Mouse (Mus musculus): ENCODE results near the gene Ubd. TPM values are rescaled to one million over a fixed set of nuclear protein-coding genes. Genes with fewer than 3 reads are reported as not detected.

The Ubd gene
- polyA plus RNA-seq, 1 experiment from 2014 or later, result not detected

GRCm38 (mm10) chr17:37242198-37242597, 48.5 kb downstream of the Ubd start:
- DNase-seq (ENCODE audit: low spot score) (no peak), ATAC-seq (replicated peaks; ENCODE audit: low FRiP score, low TSS enrichment, low read depth) (no peak)
- Histone ChIP-seq H3K4me2 (ENCODE audit: low read length) (no peak overlapping the region), H3K36me3 (ENCODE audit: control insufficient read depth, insufficient read depth, low read length) (no peaks in the 10 kb centered on the region), H3K9me3 (ENCODE audit: control insufficient read depth, low read length) (no peaks in the 10 kb centered on the region), H3K4me3 (ENCODE audit: low read depth, low read length) (no peak overlapping the region), H3K27ac (ENCODE audit: low read depth) (no peak overlapping the region), H3K27me3 (replicated peaks; ENCODE audit: control insufficient read depth, insufficient read depth, low read length) (no peaks in the 10 kb centered on the region), H3K9ac (ENCODE audit: low read length) (no peak overlapping the region), H3K4me1 (replicated peaks; ENCODE audit: control insufficient read depth, insufficient read depth, low read length) (no peaks in the 10 kb centered on the region)
- WGBS, result 16% methylated on average over 3 of the region's 3 CpGs

Other genes starting within 250 kb of the Ubd start
- 120 and 132 TPM in 2 replicates for gene Ppp1r11, start 242.2 kb upstream of the Ubd start, polyA plus RNA-seq (2014; fragmentation: Nextera tagmentation; extraction: Ambion mirVana)
- gene Znrd1, start 235.3 kb upstream of the Ubd start, polyA plus RNA-seq (2014; fragmentation: Nextera tagmentation; extraction: Ambion mirVana), result 88.7 and 91.2 TPM in 2 replicates
- gene Znrd1as, start 235.3 kb upstream of the Ubd start, polyA plus RNA-seq (2014; fragmentation: Nextera tagmentation; extraction: Ambion mirVana), result 4.9 and 6.6 TPM in 2 replicates
- gene 2410137M14Rik, start 212.7 kb upstream of the Ubd start, polyA plus RNA-seq (2014; fragmentation: Nextera tagmentation; extraction: Ambion mirVana), result not detected in 2 replicates
- gene H2-M5, start 204.4 kb upstream of the Ubd start, polyA plus RNA-seq (2014; fragmentation: Nextera tagmentation; extraction: Ambion mirVana), result 0.16 and 0.51 TPM in 2 replicates
- gene Zfp57, start 192.7 kb upstream of the Ubd start, polyA plus RNA-seq (2014; fragmentation: Nextera tagmentation; extraction: Ambion mirVana), result 78.3 and 85.0 TPM in 2 replicates
- gene Mog, start 170.5 kb upstream of the Ubd start, polyA plus RNA-seq (2014; fragmentation: Nextera tagmentation; extraction: Ambion mirVana), result 0.14 and 0.24 TPM in 2 replicates
- 12.6 and 13.7 TPM in 2 replicates for gene Gabbr1, start 147.9 kb upstream of the Ubd start, polyA plus RNA-seq (2014; fragmentation: Nextera tagmentation; extraction: Ambion mirVana)
- 0.07 TPM in 1 of 2 replicates, not detected in the other for gene Olfr90, start 105.4 kb upstream of the Ubd start, polyA plus RNA-seq (2014; fragmentation: Nextera tagmentation; extraction: Ambion mirVana)
- not detected in 2 replicates for gene Olfr91, start 95.6 kb upstream of the Ubd start, polyA plus RNA-seq (2014; fragmentation: Nextera tagmentation; extraction: Ambion mirVana)
- not detected in 2 replicates for gene Olfr92, start 73.8 kb upstream of the Ubd start, polyA plus RNA-seq (2014; fragmentation: Nextera tagmentation; extraction: Ambion mirVana)
- not detected in 2 replicates for gene Olfr93, start 32.4 kb upstream of the Ubd start, polyA plus RNA-seq (2014; fragmentation: Nextera tagmentation; extraction: Ambion mirVana)
- gene Olfr94, start 7.1 kb downstream of the Ubd start, polyA plus RNA-seq (2014; fragmentation: Nextera tagmentation; extraction: Ambion mirVana), result not detected in 2 replicates
- not detected in 2 replicates for gene Olfr95, start 19.2 kb downstream of the Ubd start, polyA plus RNA-seq (2014; fragmentation: Nextera tagmentation; extraction: Ambion mirVana)
- not detected in 2 replicates for gene Olfr96, start 26.3 kb downstream of the Ubd start, polyA plus RNA-seq (2014; fragmentation: Nextera tagmentation; extraction: Ambion mirVana)
- not detected in 2 replicates for gene Olfr97, start 43.4 kb downstream of the Ubd start, polyA plus RNA-seq (2014; fragmentation: Nextera tagmentation; extraction: Ambion mirVana)
- not detected in 2 replicates for gene Olfr98, start 69.9 kb downstream of the Ubd start, polyA plus RNA-seq (2014; fragmentation: Nextera tagmentation; extraction: Ambion mirVana)
- 4.6 and 5.4 TPM in 2 replicates for gene H2-M3, start 76.3 kb downstream of the Ubd start, polyA plus RNA-seq (2014; fragmentation: Nextera tagmentation; extraction: Ambion mirVana)
- gene Olfr99, start 89.6 kb downstream of the Ubd start, polyA plus RNA-seq (2014; fragmentation: Nextera tagmentation; extraction: Ambion mirVana), result not detected in 2 replicates
- gene Olfr101, start 110.4 kb downstream of the Ubd start, polyA plus RNA-seq (2014; fragmentation: Nextera tagmentation; extraction: Ambion mirVana), result not detected in 2 replicates
- not detected in 2 replicates for gene Olfr102, start 123.2 kb downstream of the Ubd start, polyA plus RNA-seq (2014; fragmentation: Nextera tagmentation; extraction: Ambion mirVana)
- gene Olfr103, start 145.8 kb downstream of the Ubd start, polyA plus RNA-seq (2014; fragmentation: Nextera tagmentation; extraction: Ambion mirVana), result not detected in 2 replicates
- not detected in 2 replicates for gene Olfr104-ps, start 165.7 kb downstream of the Ubd start, polyA plus RNA-seq (2014; fragmentation: Nextera tagmentation; extraction: Ambion mirVana)
- gene Olfr105-ps, start 185.1 kb downstream of the Ubd start, polyA plus RNA-seq (2014; fragmentation: Nextera tagmentation; extraction: Ambion mirVana), result not detected in 2 replicates
- not detected in 2 replicates for gene Olfr106-ps, start 196.5 kb downstream of the Ubd start, polyA plus RNA-seq (2014; fragmentation: Nextera tagmentation; extraction: Ambion mirVana)
- gene Olfr107, start 205.3 kb downstream of the Ubd start, polyA plus RNA-seq (2014; fragmentation: Nextera tagmentation; extraction: Ambion mirVana), result not detected in 2 replicates